In the genomic region with DNA sequence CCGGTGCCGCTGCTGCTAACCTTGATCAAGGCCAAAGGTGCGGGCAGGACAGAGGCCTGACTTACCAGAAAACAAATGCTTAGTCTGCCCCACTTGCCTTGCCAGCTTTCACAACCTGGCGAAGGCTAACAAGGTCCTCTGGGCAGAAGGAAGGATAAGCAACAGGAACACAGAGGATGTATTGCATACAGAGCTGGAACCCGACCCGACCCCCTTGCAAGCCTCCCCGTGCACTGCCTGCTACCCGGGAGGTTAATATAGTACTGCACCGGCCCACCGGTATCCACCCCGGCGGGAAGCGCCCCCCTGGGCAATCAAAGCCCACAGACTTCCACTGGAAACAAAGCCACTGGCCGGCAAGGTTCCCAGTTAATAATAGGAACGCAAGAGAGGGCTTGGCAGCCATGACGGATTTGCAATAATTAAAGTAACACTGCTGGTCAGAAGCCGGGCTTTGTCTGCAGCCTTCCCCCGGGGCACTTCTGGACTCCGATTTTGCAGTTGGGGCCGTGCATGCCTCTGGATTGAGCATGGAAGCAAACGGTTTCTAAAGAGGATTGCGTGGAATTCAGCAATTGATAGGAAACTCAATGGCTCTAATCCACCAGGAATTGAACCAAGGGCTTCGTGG, we compare ENCODE assay signal across 7 mouse cellular contexts. TPM values are rescaled to one million over a fixed set of nuclear protein-coding genes. Genes with fewer than 3 reads are reported as not detected.
A peak's percentile ranks its signal among the peaks of the same experiment; 100 is the strongest.
DNase-seq lines count a peak whose midpoint lies in the region; ATAC-seq and TF ChIP-seq lines count a peak whose summit lies in the region.

No protein-coding gene starts in this region.

- TF ChIP-seq CTCF in testis, adult 2 months (IDR thresholded peaks at IDR 0.05; ENCODE audit: control insufficient read depth, insufficient read depth, insufficient replicate concordance, low read depth, low read length), result no peak

- WGBS in neural tube, embryonic 11.5 days, result 12% methylated on average over 23 of the region's 23 CpGs

- no peaks in the 10 kb centered on the region for H3K27me3 ChIP-seq in testis, adult 2 months (ENCODE audit: control insufficient read depth, insufficient read depth, low read length)
- no peaks in the 10 kb centered on the region; the same call in 1 of the 2 replicates for H3K27me3 ChIP-seq in neural tube, embryonic 11.5 days (ENCODE audit: control insufficient read depth, insufficient read depth, low read length)

- peak overlapping the region; percentile 36 for H3K4me2 ChIP-seq in neural tube, embryonic 11.5 days (ENCODE audit: low read depth)

- no peaks in the 10 kb centered on the region for H3K36me3 ChIP-seq in testis, adult 2 months (ENCODE audit: control insufficient read depth, insufficient read depth, low read length)
- H3K36me3 ChIP-seq in neural tube, embryonic 11.5 days (ENCODE audit: control insufficient read depth, insufficient read depth, low read length), result no peaks in the 10 kb centered on the region

- H3K9me3 ChIP-seq in neural tube, embryonic 11.5 days (ENCODE audit: control insufficient read depth, low read length), result 0 out of 2 replicates have a peak, but pooled peaks cover 2% of the 10 kb centered on the region

- peak; percentile 75 for ATAC-seq in neural tube, embryonic 11.5 days (ENCODE audit: insufficient read depth, low FRiP score, low TSS enrichment)
- ATAC-seq in granulocyte monocyte progenitor cell, adult 5-6 weeks (replicated peaks; ENCODE audit: poor library complexity, severe bottlenecking), result no peak

- H3K9ac ChIP-seq in neural tube, embryonic 11.5 days (ENCODE audit: low read length), result peak overlapping the region; percentile 35; the same call in 1 of the 2 replicates

- H3K27ac ChIP-seq in testis, adult 2 months (ENCODE audit: control insufficient read depth, insufficient read depth, low read depth, low read length), result no peak overlapping the region; the same call in 1 of the 2 replicates
- H3K27ac ChIP-seq in neural tube, embryonic 11.5 days (ENCODE audit: low read depth, low read length), result no peak overlapping the region

- peak overlapping the region; percentile 14 for H3K4me3 ChIP-seq in testis, adult 2 months (ENCODE audit: control insufficient read depth, low read depth, low read length)
- no peak overlapping the region for H3K4me3 ChIP-seq in neural tube, embryonic 11.5 days (ENCODE audit: low read depth, low read length)

- no peak for TF ChIP-seq POLR2A in testis, adult 2 months (IDR thresholded peaks at IDR 0.05; ENCODE audit: control insufficient read depth, low read depth, low read length)

- DNase-seq in testis, postnatal 14 days (ENCODE audit: low spot score), result no peak
- peak; percentile 56 to 61 for DNase-seq in heart, adult 18-20 months
- peak; percentile 55 for DNase-seq in kidney, adult 9 months
- DNase-seq in neural tube, embryonic 11.5 days (ENCODE audit: low spot score), result peak; percentile 69
- no peak for DNase-seq in gastrocnemius, postnatal 36 days

- peaks cover 14% of the 10 kb centered on the region for H3K4me1 ChIP-seq in testis, adult 2 months (ENCODE audit: control insufficient read depth, insufficient read depth, low read length)
- H3K4me1 ChIP-seq in neural tube, embryonic 11.5 days (ENCODE audit: control insufficient read depth, insufficient read depth, low read length), result peaks cover 5% of the 10 kb centered on the region

- intact Hi-C loops in gastrocnemius, postnatal 36 days (cut with DNase I), result no loop called here

RNA-seq across cellular contexts. Expression of a gene that starts 28.9 kb away (rescaled TPM):
- 9.3 and 11.0 TPM in 2 replicates for polyA plus RNA-seq in testis, adult 2 months (2012; rRNA removed)
- 10 to 100 TPM; 37.2 to 38.1 TPM for total RNA-seq in heart, adult 18-20 months (2021)
- 14.7 and 15.3 TPM in 2 replicates for polyA plus RNA-seq in neural tube, embryonic 11.5 days (2014; fragmentation: Nextera tagmentation; extraction: Ambion mirVana)
- total RNA-seq in granulocyte monocyte progenitor cell, adult 5-6 weeks (2014; fragmentation: Nextera tagmentation), result not detected in 2 replicates
- total RNA-seq in granulocyte monocyte progenitor cell, adult 5-6 weeks (2017), result not detected in 2 replicates
- total RNA-seq in gastrocnemius, postnatal 36 days (2021), result 10 to 100 TPM; 12.6 to 13.5 TPM

Comparison
In these comparisons a context has a peak if more than half of its experiments do, and no peak if none do; other contexts are left out.
1. DNase-seq: peak in heart, adult 18-20 months (2 of 2), kidney, adult 9 months (single experiment) and neural tube, embryonic 11.5 days (single experiment); none in testis, postnatal 14 days (single experiment) and gastrocnemius, postnatal 36 days (0 of 2).
2. RNA of a gene that starts 28.9 kb away (total RNA-seq): 37.2 to 38.1 TPM in heart, adult 18-20 months and 12.6 to 13.5 TPM in gastrocnemius, postnatal 36 days; not detected in granulocyte monocyte progenitor cell, adult 5-6 weeks; every median in the first group is over 10 times any median in the second.